Mouse (Mus musculus) MEL (cell line): ENCODE data around the gene Gria3. TPM values are rescaled to one million over a fixed set of nuclear protein-coding genes. Genes with fewer than 3 reads are reported as not detected.

Experiments used
- DNase-seq: peaks from one replicate; pipeline ENCODE4 v3.0.0; 2011; ENCODE audit warnings: low read depth, low spot score
- H3K27ac ChIP-seq: 2 replicates; pipeline ENCODE4 v1.5.1; 2012; ENCODE audit warnings: low read depth, mild to moderate bottlenecking, control low read depth, low read length, moderate library complexity; ENCODE audit not compliant: control insufficient read depth
- H3K27me3 ChIP-seq, 2 experiments: fragments of 150-350 bp in 1 of 2; sonication (generic) in 1 of 2; 2 replicates each; pipeline ENCODE4 v1.6.1; 2012; ENCODE audit warnings: low read length in 2 of 2, mild to moderate bottlenecking in 2 of 2, improper control_type of control experiment in 1 of 2, moderate library complexity in 1 of 2; ENCODE audit not compliant: insufficient read depth in 2 of 2, control insufficient read depth in 1 of 2
- H3K36me3 ChIP-seq, 2 experiments: 2 replicates each; pipeline ENCODE4 v1.6.1; 2012 to 2014; ENCODE audit warnings: low read length in 2 of 2, improper control_type of control experiment in 1 of 2, inconsistent platforms in 1 of 2, mild to moderate bottlenecking in 1 of 2; ENCODE audit not compliant: insufficient read depth in 2 of 2, control insufficient read depth in 1 of 2
- H3K4me1 ChIP-seq, 2 experiments: fragments of 150-350 bp in 1 of 2; sonication (generic) in 1 of 2; 2 replicates each; pipeline ENCODE4 v1.6.1; 2012; ENCODE audit warnings: low read length in 2 of 2, improper control_type of control experiment in 1 of 2, mild to moderate bottlenecking in 1 of 2; ENCODE audit not compliant: insufficient read depth in 2 of 2, control insufficient read depth in 1 of 2
- H3K4me3 ChIP-seq, 2 experiments: fragments of 150-350 bp in 1 of 2; sonication (generic) in 1 of 2; 2 replicates each; pipeline ENCODE4 v1.5.1; 2012; ENCODE audit warnings: low read depth in 2 of 2, low read length in 2 of 2, mild to moderate bottlenecking in 2 of 2, moderate library complexity in 2 of 2, control low read depth in 1 of 2, improper control_type of control experiment in 1 of 2; ENCODE audit not compliant: control insufficient read depth in 1 of 2, insufficient read depth in 1 of 2
- H3K79me2 ChIP-seq: 2 replicates; pipeline ENCODE4 v1.6.1; 2012; ENCODE audit warnings: mild to moderate bottlenecking, low read length, moderate library complexity; ENCODE audit not compliant: control insufficient read depth, poor library complexity, insufficient read depth
- H3K9ac ChIP-seq: 2 replicates; pipeline ENCODE4 v1.6.1; 2012; ENCODE audit warnings: low read depth, mild to moderate bottlenecking, control low read depth, low read length, moderate library complexity; ENCODE audit not compliant: control insufficient read depth, poor library complexity, severe bottlenecking
- H3K9me3 ChIP-seq: fragments of 150-350 bp; sonication (generic); replicated peaks from 2 replicates; pipeline ENCODE4 v1.6.1; 2012; ENCODE audit warnings: mild to moderate bottlenecking, low read length, improper control_type of control experiment, moderate library complexity; ENCODE audit not compliant: insufficient read depth
- BHLHE40 ChIP-seq: IDR thresholded peaks from 2 replicates; pipeline ENCODE4 v1.6.1; 2012; ENCODE audit warnings: low read depth, mild to moderate bottlenecking, inconsistent platforms, low read length, improper control_type of control experiment, borderline replicate concordance
- CHD1 ChIP-seq: IDR thresholded peaks from 2 replicates; pipeline ENCODE4 v1.6.1; 2012; ENCODE audit warnings: low read depth, mild to moderate bottlenecking, inconsistent platforms, low read length, improper control_type of control experiment
- CHD2 ChIP-seq: IDR thresholded peaks from 2 replicates; pipeline ENCODE4 v1.6.1; 2011; ENCODE audit warnings: low read length, improper control_type of control experiment
- CTCF ChIP-seq, 3 experiments: IDR thresholded peaks in 2 of 3; conservative IDR thresholded peaks in 1 of 3; 2 replicates each; pipeline ENCODE4 v1.5.1; 2011 to 2012; ENCODE audit warnings: low read length in 3 of 3, low read depth in 2 of 3, mild to moderate bottlenecking in 2 of 3, improper control_type of control experiment in 1 of 3, inconsistent platforms in 1 of 3, mixed read lengths in 1 of 3, moderate library complexity in 1 of 3; ENCODE audit not compliant: control insufficient read depth in 1 of 3, insufficient read depth in 1 of 3, poor library complexity in 1 of 3, severe bottlenecking in 1 of 3
- ELF1 ChIP-seq: IDR thresholded peaks from 2 replicates; pipeline ENCODE4 v1.6.1; 2014; ENCODE audit warnings: low read depth, mild to moderate bottlenecking, inconsistent platforms, low read length, improper control_type of control experiment, moderate library complexity
- ETS1 ChIP-seq: IDR thresholded peaks from 2 replicates; pipeline ENCODE4 v1.6.1; 2012; ENCODE audit warnings: low read depth, mild to moderate bottlenecking, inconsistent platforms, low read length, improper control_type of control experiment, moderate library complexity
- GABPA ChIP-seq: IDR thresholded peaks from 2 replicates; pipeline ENCODE4 v1.6.1; 2012; ENCODE audit warnings: low read depth, mild to moderate bottlenecking, inconsistent platforms, low read length, improper control_type of control experiment, moderate library complexity
- JUND ChIP-seq: IDR thresholded peaks from 2 replicates; pipeline ENCODE4 v1.6.1; 2011; ENCODE audit warnings: low read depth, mild to moderate bottlenecking, improper control_type of control experiment, low read length
- KAT2A ChIP-seq: conservative IDR thresholded peaks from 2 replicates; pipeline ENCODE4 v1.6.1; 2012; ENCODE audit warnings: low read depth, low read length, improper control_type of control experiment, inconsistent platforms
- MEF2A ChIP-seq: IDR thresholded peaks from 2 replicates; pipeline ENCODE4 v1.6.1; 2014; ENCODE audit warnings: low read depth, mild to moderate bottlenecking, inconsistent platforms, low read length, improper control_type of control experiment; ENCODE audit not compliant: poor library complexity, insufficient replicate concordance, severe bottlenecking; ENCODE audit errors: extremely low read depth
- MYB ChIP-seq: IDR thresholded peaks from 2 replicates; pipeline ENCODE4 v1.6.1; 2011; ENCODE audit warnings: mild to moderate bottlenecking, low read depth, low read length, improper control_type of control experiment
- NELFE ChIP-seq: IDR thresholded peaks from 2 replicates; pipeline ENCODE4 v1.6.1; 2011; ENCODE audit warnings: low read depth, low read length, improper control_type of control experiment
- NRF1 ChIP-seq: IDR thresholded peaks from 2 replicates; pipeline ENCODE4 v1.6.1; 2014; ENCODE audit warnings: low read depth, mild to moderate bottlenecking, inconsistent platforms, low read length, improper control_type of control experiment, moderate library complexity; ENCODE audit not compliant: poor library complexity, insufficient read depth, severe bottlenecking
- SMC3 ChIP-seq: IDR thresholded peaks from 2 replicates; pipeline ENCODE4 v1.6.1; 2011; ENCODE audit warnings: low read depth, low read length, improper control_type of control experiment
- TAL1 ChIP-seq: IDR thresholded peaks from 2 replicates; pipeline ENCODE4 v1.6.1; 2012; ENCODE audit warnings: mild to moderate bottlenecking, inconsistent platforms, low read length, moderate library complexity, mixed read lengths
- TBP ChIP-seq: IDR thresholded peaks from 2 replicates; pipeline ENCODE4 v1.8.0; 2011; ENCODE audit warnings: low read depth, low read length, improper control_type of control experiment
- ZNF384 ChIP-seq: IDR thresholded peaks from 2 replicates; pipeline ENCODE4 v1.6.1; 2012; ENCODE audit warnings: low read depth, mild to moderate bottlenecking, inconsistent platforms, low read length, improper control_type of control experiment
- polyA plus RNA-seq, 2 experiments: library from polyadenylated mRNA; stranded (reverse) in 1 of 2; unstranded in 1 of 2; fragments of >175 nt in 1 of 2; fragments of >200 nt in 1 of 2; gene quantifications; 2 replicates each; pipeline versions ENCODE4 v1.2.1 to v1.2.4; 2012; ENCODE audit warnings: low replicate concordance in 2 of 2, low read depth in 1 of 2; ENCODE audit not compliant: insufficient read length in 2 of 2, insufficient read depth in 1 of 2, missing spikeins in 1 of 2
- total RNA-seq: library from RNA; depleted of rRNA; stranded (reverse); fragments of 300-350 nt; gene quantifications from 2 replicates; pipeline ENCODE4 v1.2.3, GENCODE M21; 2012

The Gria3 gene
- total and polyA plus RNA-seq, 3 experiments = not detected

- H3K36me3 ChIP-seq = no peaks in the 10 kb centered on the region
- DNase-seq = peak; percentile 1
- TF ChIP-seq ELF1 (no peak), KAT2A (no peak), BHLHE40 (no peak), JUND (no peak), CHD1 (no peak), CTCF (IDR thresholded peaks at IDR 0.05 in 2 of 3, conservative IDR thresholded peaks at IDR 0.05 in 1 of 3; ENCODE audit: control insufficient read depth in 1 of 3, insufficient read depth in 1 of 3, low read depth in 2 of 3, low read length in 3 of 3, poor library complexity in 1 of 3, severe bottlenecking in 1 of 3) (no peak), ZNF384 (no peak), CHD2 (no peak), ETS1 (no peak)
- no peak overlapping the region for H3K27ac ChIP-seq
- no peaks in the 10 kb centered on the region for H3K9me3 ChIP-seq
- no peaks in the 10 kb centered on the region for H3K79me2 ChIP-seq
- no peak overlapping the region for H3K4me3 ChIP-seq
- no peaks in the 10 kb centered on the region for H3K27me3 ChIP-seq
- H3K9ac ChIP-seq = no peak overlapping the region
- H3K4me1 ChIP-seq = no peaks in the 10 kb centered on the region
These were observed 131.9 kb downstream of the Gria3 start for GRCm38 (mm10) chrX:41532511-41532910.

GRCm38 (mm10) chrX:41535886-41536285 is 135.2 kb downstream of the Gria3 start:
- Histone ChIP-seq H3K9me3 (no peaks in the 10 kb centered on the region), H3K36me3 (no peaks in the 10 kb centered on the region), H3K27ac (no peak overlapping the region), H3K4me1 (no peaks in the 10 kb centered on the region), H3K79me2 (no peaks in the 10 kb centered on the region), H3K4me3 (no peak overlapping the region), H3K9ac (no peak overlapping the region), H3K27me3 (no peaks in the 10 kb centered on the region)
- DNase-seq = no peak
- TF ChIP-seq TAL1 = no peak
- TF ChIP-seq ELF1 = no peak
- no peak for TF ChIP-seq NRF1
- TF ChIP-seq TBP = no peak
- TF ChIP-seq MEF2A = no peak
- no peak for TF ChIP-seq GABPA
- TF ChIP-seq NELFE = no peak
- no peak for TF ChIP-seq SMC3
- no peak for TF ChIP-seq MYB
